Mouse (Mus musculus) heart, embryonic 14.5 days (tissue): Measurements from ENCODE around the gene Hunk. TPM values are rescaled to one million over a fixed set of nuclear protein-coding genes. Genes with fewer than 3 reads are reported as not detected.

Experiments used
- ATAC-seq: fragments of 200-750 bp; cut with Nextera tagmentation; 2 replicates; pipeline ENCODE4 v1.8.0; 2017; ENCODE audit warnings: low read depth, moderate TSS enrichment; ENCODE audit not compliant: insufficient number of reproducible peaks, insufficient read depth, low FRiP score
- H3K27ac ChIP-seq, 2 experiments: fragments of 200-500 bp in 1 of 2; fragments of 300-500 bp in 1 of 2; sonication (generic) in 1 of 2; replicated peaks in 1 of 2; 2 replicates each; pipeline ENCODE4 v1.5.1; 2012 to 2014; ENCODE audit warnings: low read depth in 2 of 2, low read length in 2 of 2, control low read depth in 1 of 2, mild to moderate bottlenecking in 1 of 2, mixed read lengths in 1 of 2; ENCODE audit not compliant: control insufficient read depth in 1 of 2, insufficient read depth in 1 of 2
- H3K27me3 ChIP-seq: fragments of 300-500 bp; sonication (generic); 2 replicates; pipeline ENCODE4 v1.6.1; 2014; ENCODE audit warnings: mild to moderate bottlenecking, low read length, control low read depth; ENCODE audit not compliant: control insufficient read depth, insufficient read depth
- H3K36me3 ChIP-seq: fragments of 300-500 bp; sonication (generic); 2 replicates; pipeline ENCODE4 v1.6.1; 2014; ENCODE audit warnings: mild to moderate bottlenecking, control low read depth, low read length, mixed read lengths; ENCODE audit not compliant: control insufficient read depth, insufficient read depth
- H3K4me1 ChIP-seq, 2 experiments: fragments of 200-500 bp in 1 of 2; fragments of 300-500 bp in 1 of 2; sonication (generic) in 1 of 2; 2 replicates each; pipeline ENCODE4 v1.6.1; 2012 to 2014; ENCODE audit warnings: low read length in 2 of 2, control low read depth in 1 of 2, mixed read lengths in 1 of 2; ENCODE audit not compliant: control insufficient read depth in 2 of 2, insufficient read depth in 2 of 2
- H3K4me2 ChIP-seq: fragments of 300-500 bp; sonication (generic); 2 replicates; pipeline ENCODE4 v1.6.1; 2014; ENCODE audit warnings: mild to moderate bottlenecking, low read length
- H3K4me3 ChIP-seq, 2 experiments: fragments of 200-500 bp in 1 of 2; fragments of 300-500 bp in 1 of 2; sonication (generic) in 1 of 2; 2 replicates each; pipeline ENCODE4 v1.5.1; 2012 to 2014; ENCODE audit warnings: low read length in 2 of 2, mild to moderate bottlenecking in 2 of 2, control low read depth in 1 of 2, low read depth in 1 of 2, moderate library complexity in 1 of 2; ENCODE audit not compliant: control insufficient read depth in 1 of 2, insufficient read depth in 1 of 2
- H3K9ac ChIP-seq: fragments of 300-500 bp; sonication (generic); 2 replicates; pipeline ENCODE4 v1.6.1; 2014; ENCODE audit warnings: mild to moderate bottlenecking, low read length
- H3K9me3 ChIP-seq: fragments of 300-500 bp; sonication (generic); 2 replicates; pipeline ENCODE4 v1.6.1; 2016; ENCODE audit warnings: low read length, control low read depth; ENCODE audit not compliant: control insufficient read depth
- WGBS: fragments of 180-500 bp; shearing (Covaris S2); extraction: QIAGEN DNeasy Blood & Tissue Kit; methylation state at CpG from one replicate; pipeline ENCODE4 v1.1.7; 2014; 5-methylcytosine and 5-hydroxymethylcytosine counted together
- polyA plus RNA-seq: library from polyadenylated mRNA; unstranded; fragments of >200 nt; fragmentation: Nextera tagmentation; extraction: Ambion mirVana; gene quantifications from 2 replicates; pipeline ENCODE4 v1.2.1, GENCODE M21; 2014

Gene Hunk
- polyA plus RNA-seq, 1 experiment from 2014 or later: 10.4 TPM

GRCm38 (mm10) chr16:90405195-90405594 is 19.4 kb downstream of the Hunk start:
- 64% methylated on average over 3 of the region's 3 CpGs for WGBS
- H3K27me3 ChIP-seq: no peaks in the 10 kb centered on the region

GRCm38 (mm10) chr16:90405599-90405998 is 19.8 kb downstream of the Hunk start:
- Histone ChIP-seq H3K4me3 (no peak overlapping the region), H3K9me3 (no peaks in the 10 kb centered on the region), H3K36me3 (0 out of 2 replicates have a peak, but pooled peaks cover 4% of the 10 kb centered on the region), H3K4me2 (0 out of 2 replicates have a peak overlapping the region, but pooled peaks have one; percentile 14), H3K27me3 (no peaks in the 10 kb centered on the region), H3K27ac (peak overlapping the region; percentile 90 to 95), H3K4me1 (peaks cover 41 to 66% of the 10 kb centered on the region in 2 experiments), H3K9ac (0 out of 2 replicates have a peak overlapping the region, but pooled peaks have one; percentile 18)
- WGBS: 11% methylated on average over 6 of the region's 6 CpGs
- ATAC-seq: peak; percentile 88

More at GRCm38 (mm10) chr16:90405195-90405594, 19.4 kb downstream of the Hunk start:
- H3K4me1 ChIP-seq: peaks cover 38 to 66% of the 10 kb centered on the region in 2 experiments
- H3K9me3 ChIP-seq: no peaks in the 10 kb centered on the region
- 0 out of 2 replicates have a peak, but pooled peaks cover 4% of the 10 kb centered on the region for H3K36me3 ChIP-seq
- H3K4me3 ChIP-seq: no peak overlapping the region
- H3K4me2 ChIP-seq: no peak overlapping the region; the same call in 1 of the 2 replicates
- peak overlapping the region; percentile 90 to 95 for H3K27ac ChIP-seq
- no peak for ATAC-seq
- H3K9ac ChIP-seq: no peak overlapping the region

- WGBS: 37% methylated on average over 12 of the region's 12 CpGs
- Histone ChIP-seq H3K4me2 (peak overlapping the region; percentile 48), H3K9me3 (no peaks in the 10 kb centered on the region), H3K4me1 (peaks cover 43 to 59% of the 10 kb centered on the region in 2 experiments), H3K4me3 (no peak overlapping the region), H3K27ac (peak overlapping the region; percentile 86 to 87), H3K36me3 (0 out of 2 replicates have a peak, but pooled peaks cover 4% of the 10 kb centered on the region), H3K27me3 (no peaks in the 10 kb centered on the region), H3K9ac (peak overlapping the region; percentile 57; the same call in 1 of the 2 replicates)
- ATAC-seq: no peak
Observed at GRCm38 (mm10) chr16:90407541-90408289, 21.9 kb downstream of the Hunk start.

- Histone ChIP-seq H3K4me2 (no peak overlapping the region), H3K27me3 (no peaks in the 10 kb centered on the region), H3K9me3 (no peaks in the 10 kb centered on the region), H3K4me1 (peaks cover 27 to 39% of the 10 kb centered on the region in 2 experiments), H3K27ac (no peak overlapping the region), H3K36me3 (0 out of 2 replicates have a peak, but pooled peaks cover 5% of the 10 kb centered on the region), H3K4me3 (no peak overlapping the region), H3K9ac (no peak overlapping the region)
- no peak for ATAC-seq
- WGBS: 76% methylated on average over 8 of the region's 8 CpGs
Observed at GRCm38 (mm10) chr16:90412096-90413082, 26.6 kb downstream of the Hunk start.

GRCm38 (mm10) chr16:90416621-90417020 is 30.8 kb downstream of the Hunk start:
- 0 out of 2 replicates have a peak, but pooled peaks cover 5% of the 10 kb centered on the region for H3K36me3 ChIP-seq
- H3K4me2 ChIP-seq: no peak overlapping the region
- no peak for ATAC-seq
- H3K9ac ChIP-seq: no peak overlapping the region
- H3K27me3 ChIP-seq: no peaks in the 10 kb centered on the region
- H3K27ac ChIP-seq: no peak overlapping the region
- no peaks in the 10 kb centered on the region for H3K9me3 ChIP-seq
- no peak overlapping the region for H3K4me3 ChIP-seq
- H3K4me1 ChIP-seq: peaks cover 22 to 40% of the 10 kb centered on the region in 2 experiments

- ATAC-seq: no peak
- Histone ChIP-seq H3K4me2 (peak overlapping the region; percentile 38), H3K9ac (peak overlapping the region; percentile 49; the same call in 1 of the 2 replicates), H3K9me3 (no peaks in the 10 kb centered on the region), H3K27ac (peak overlapping the region; percentile 28 to 50; a peak in 3 of 4 replicates), H3K27me3 (no peaks in the 10 kb centered on the region), H3K4me3 (no peak overlapping the region), H3K4me1 (peaks cover 37 to 61% of the 10 kb centered on the region in 2 experiments), H3K36me3 (0 out of 2 replicates have a peak, but pooled peaks cover 3% of the 10 kb centered on the region)
- 9% methylated on average over 12 of the region's 12 CpGs for WGBS
Observed at GRCm38 (mm10) chr16:90418661-90419060, 32.8 kb downstream of the Hunk start.

GRCm38 (mm10) chr16:90421145-90421544 is 35.3 kb downstream of the Hunk start:
- WGBS: 50% methylated on average over 7 of the region's 7 CpGs
- Histone ChIP-seq H3K4me1 (peaks cover 52 to 84% of the 10 kb centered on the region in 2 experiments), H3K27ac (peak overlapping the region in 1 of 2 experiments; percentile 47; a peak in 1 of 4 replicates), H3K9ac (no peak overlapping the region), H3K27me3 (no peaks in the 10 kb centered on the region), H3K36me3 (no peaks in the 10 kb centered on the region), H3K4me2 (no peak overlapping the region), H3K4me3 (no peak overlapping the region), H3K9me3 (no peaks in the 10 kb centered on the region)
- no peak for ATAC-seq
